Mouse (Mus musculus) embryo, embryonic 10.5 days (tissue): ENCODE results near the gene Tm9sf4.

Experiments used
- DNase-seq: peaks from one replicate; pipeline ENCODE4 v3.0.0-alpha.2; 2015; ENCODE audit warnings: low spot score

The Tm9sf4 gene

DNA sequence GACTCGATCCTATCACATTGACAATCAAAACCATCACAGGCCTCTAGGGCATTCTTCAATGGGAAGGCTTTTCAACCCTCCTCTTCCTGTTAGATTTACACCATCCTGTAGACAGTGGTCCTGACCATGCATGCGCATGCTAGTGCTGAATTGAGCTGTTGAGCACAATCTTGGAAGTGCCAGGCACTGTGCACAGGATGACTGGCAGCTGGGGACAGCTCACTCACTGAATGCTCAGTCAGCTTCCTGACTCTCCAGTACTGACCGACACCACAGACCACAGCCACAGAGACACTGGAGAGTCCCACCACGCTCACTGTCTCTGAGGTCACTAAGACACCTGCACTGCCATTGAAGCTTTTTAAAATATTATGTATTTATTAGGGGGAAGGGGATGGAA is 54.3 kb downstream of the Tm9sf4 start:
- DNase-seq, result no peak

DNA sequence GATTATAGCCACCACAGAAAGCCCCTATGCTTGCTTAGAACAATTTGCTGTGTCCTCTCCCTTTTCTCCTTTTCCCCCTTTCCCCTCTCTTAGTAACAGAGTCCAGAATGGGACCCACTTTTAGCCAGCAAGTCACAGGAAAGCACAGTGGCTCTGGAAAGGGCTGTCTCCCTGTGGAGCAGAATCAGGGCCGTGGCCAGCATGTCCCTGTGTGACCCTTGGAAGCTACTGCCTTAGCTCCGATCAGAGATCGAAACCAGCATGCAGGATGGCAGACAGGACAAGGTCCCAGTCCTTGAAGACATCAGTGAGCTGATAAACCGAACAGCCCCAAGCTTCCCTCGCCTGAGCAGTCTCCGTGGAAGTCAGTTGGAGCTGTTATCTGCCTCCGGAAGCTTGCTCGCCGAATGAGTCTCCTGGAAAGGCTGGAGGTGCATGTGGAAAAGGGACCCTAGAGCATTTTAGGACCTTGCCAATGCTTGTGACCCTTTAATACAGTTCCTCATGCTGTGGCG is 56.8 kb downstream of the Tm9sf4 start:
- no peak for DNase-seq

DNA sequence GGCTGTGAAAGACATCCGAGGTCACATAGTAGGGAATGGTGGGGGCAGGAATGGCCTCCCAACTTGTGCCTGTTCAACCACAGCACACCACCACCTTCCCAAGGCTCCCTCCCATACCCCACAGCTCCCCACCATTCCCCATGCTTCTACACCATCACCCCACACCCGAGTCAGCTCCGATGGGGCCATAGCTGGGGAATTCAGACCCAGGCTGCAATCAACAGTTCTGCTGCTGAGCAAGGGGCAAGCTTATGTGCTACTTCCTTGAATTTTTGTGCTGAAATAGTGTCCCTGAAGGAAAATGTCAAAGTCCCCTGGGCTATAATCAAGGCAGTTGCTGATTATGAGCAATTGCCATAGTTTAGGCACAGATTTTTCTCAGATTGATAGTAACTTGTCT is 57.4 kb downstream of the Tm9sf4 start:
- no peak for DNase-seq

DNA sequence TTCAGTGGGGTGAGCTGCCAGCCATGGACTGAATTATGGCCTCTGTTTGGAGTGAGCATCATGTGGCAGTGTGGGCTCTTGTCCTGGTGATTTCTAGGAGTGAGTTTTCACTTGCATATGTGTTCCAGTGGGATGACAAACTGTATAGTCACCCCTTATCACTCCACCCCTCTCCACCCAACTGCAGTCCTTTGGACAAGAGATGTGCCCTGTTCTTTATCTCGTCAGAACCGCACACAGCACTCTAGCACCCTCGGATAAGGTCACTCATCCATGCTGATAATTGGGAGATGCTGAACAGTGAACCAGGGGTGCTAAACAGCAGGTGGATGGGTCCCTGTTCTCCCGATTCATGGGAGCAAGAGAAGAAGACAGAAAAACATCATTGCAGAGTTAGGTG is 60.5 kb downstream of the Tm9sf4 start:
- no peak for DNase-seq

DNA sequence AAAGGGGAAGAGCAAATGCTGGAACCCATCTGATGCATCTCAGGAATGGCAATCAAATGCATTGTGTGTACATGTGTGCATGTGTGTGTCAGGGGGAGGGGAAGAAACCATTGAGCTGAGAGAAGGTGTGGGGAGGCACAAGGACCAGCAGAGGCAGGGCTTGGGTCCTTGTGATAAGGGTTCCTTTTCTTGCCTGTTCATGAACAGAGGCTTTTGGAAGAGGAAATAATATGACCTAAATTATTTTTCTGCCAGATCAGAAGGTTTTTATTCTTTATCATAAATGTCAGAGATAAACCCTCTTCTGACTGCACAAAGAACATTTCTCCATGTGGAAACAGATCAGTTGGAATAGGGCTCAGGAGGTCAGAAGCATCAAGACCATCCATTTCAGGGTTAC is 61.0 kb downstream of the Tm9sf4 start:
- no peak for DNase-seq

DNA sequence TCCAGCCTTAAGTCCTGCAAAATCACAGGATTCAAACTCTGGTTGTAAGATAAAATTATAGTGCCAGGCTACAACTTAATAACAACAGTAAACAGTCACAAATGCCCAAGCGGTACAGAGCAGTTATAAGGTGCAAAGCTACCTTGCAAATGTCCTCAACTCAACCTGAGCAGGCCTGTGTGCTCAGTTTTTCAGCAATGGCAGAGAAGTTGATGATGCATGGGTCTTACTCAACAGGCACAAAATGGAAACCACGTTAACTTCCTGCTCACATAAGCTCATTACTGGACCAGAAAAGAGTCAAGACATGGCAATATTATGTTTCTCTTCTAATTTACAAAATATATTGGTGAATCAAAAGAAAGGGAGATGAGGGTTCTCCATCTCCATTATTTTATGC is 61.5 kb downstream of the Tm9sf4 start:
- DNase-seq, result no peak

DNA sequence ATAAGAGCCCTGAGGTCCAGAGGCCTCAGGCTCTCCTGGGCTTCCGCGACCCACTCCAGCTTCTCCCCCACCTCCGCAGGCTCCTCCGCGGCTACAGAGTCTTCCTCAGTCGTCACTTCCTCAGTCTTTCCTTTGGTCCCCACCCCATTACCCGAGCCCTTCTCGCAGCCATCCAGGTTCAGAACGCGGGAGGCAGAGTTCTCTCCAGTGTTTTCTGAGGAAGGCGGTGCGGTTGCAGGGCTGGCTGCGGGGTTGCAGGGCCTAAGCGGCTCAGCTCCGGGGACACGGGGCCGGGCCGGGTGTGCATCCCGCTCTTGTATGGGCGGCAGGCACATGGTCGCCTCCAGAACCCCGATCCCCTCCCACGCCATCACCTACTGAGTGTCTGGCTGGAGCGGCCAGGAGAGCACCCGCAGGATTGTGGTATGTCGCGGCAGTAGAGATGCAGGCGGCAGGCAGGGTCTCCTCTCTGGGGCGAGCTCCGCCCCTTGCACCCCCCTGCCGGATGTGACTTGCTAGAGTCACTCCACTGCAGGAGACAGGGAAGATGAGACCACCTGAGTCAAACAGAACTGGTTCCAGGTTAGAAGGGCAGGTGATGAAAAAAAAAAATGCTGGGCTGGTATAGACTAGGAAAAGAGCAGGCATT is 64.0 kb downstream of the Tm9sf4 start, which contains the start of gene Tspyl3:
Gene Tspyl3 (minus strand): TSS at position 496 of the 649 bp plus-strand sequence.
- DNase-seq, result peak; percentile 73

DNA sequence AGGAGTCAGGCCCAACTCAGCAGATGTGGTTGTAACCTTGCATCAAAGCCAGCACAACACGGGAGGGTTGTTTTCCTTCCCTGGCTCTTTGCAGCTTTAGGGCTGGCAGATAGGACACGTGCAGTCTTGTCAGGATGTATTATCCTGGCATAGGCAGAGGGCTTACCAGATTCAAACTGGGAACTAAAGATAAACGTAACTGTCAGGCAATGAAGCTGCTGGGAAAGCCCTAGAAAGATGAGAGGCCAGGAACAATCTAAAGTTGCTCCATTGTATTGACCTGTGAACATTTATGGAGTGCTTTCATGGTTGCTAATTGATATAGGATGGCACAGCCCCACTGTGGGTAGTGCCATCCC is 64.5 kb downstream of the Tm9sf4 start:
- DNase-seq, result no peak

DNA sequence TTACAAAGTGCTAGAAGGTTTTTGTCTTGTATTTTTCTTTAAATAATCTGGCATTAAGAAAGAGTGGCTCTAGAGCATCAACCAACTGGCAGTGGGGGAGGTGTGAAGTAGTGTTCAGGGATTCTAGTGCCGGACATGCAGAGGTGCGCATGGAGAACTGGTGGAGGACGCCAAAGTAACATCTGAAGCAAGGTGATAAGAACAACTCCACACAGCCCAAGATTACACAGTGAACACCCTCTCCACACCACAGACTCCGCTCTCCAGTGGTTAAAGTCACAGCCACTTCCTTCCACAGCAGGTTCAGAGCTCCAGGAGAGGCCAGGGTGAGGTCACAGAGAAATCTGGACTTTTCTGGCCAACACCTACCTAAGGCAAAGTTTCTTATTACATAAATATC is 66.9 kb downstream of the Tm9sf4 start:
- no peak for DNase-seq

DNA sequence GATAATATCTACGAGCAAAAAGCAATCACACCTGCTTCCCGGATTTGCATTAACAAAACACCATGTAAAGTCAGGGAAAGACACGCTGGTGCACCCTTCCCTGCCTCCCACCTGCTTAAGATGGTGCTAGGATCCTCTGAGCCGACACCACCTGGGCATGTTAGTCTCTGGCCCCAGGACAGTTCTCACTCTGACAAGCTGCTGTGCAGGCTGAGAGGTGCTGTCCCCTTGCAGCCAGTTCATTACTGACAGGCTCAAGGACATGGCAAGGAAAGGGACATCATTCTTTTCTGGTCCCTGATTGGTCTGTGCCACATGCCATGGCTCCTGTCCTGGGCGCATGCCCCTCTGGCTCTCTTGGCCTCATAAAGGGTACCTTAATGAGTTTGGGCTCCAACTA is 67.4 kb downstream of the Tm9sf4 start:
- DNase-seq, result no peak

DNA sequence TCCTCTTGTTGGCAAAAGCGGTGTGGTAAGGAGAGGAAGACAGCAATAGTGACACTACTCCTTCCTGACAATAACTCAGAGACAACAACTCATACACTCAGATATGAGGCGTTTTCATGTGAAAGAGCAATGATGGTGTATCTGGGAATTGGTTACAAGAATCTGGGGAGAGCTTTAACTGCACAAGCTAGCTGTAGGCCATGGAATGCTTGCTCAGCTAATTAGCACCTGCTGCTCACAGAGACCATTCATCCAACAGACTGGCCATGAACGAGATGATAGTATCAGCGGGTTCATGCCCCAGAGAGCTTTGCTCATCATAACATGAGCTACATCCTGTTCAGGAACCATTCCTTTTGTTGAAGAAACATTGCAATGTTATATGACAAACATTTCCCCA is 76.1 kb downstream of the Tm9sf4 start:
- DNase-seq, result no peak

DNA sequence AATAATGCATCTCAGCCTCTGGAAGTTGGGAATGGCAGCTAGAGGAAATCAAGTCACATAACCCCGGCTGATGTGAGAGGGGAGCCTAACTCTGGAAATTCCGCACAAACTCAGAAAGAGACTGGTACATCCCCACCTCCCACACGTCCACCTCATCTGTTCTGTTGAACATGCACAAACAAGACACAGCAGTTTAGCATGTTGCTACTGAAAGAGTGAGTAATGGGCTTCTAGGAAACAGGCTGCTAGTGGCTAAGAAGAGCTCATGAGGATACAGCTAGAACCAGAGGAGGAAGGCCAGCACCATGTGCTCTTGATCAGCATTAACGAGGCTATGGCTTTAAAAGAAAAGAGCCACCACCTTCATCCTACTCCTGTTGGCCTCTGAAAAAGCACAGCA is 76.8 kb downstream of the Tm9sf4 start:
- no peak for DNase-seq

DNA sequence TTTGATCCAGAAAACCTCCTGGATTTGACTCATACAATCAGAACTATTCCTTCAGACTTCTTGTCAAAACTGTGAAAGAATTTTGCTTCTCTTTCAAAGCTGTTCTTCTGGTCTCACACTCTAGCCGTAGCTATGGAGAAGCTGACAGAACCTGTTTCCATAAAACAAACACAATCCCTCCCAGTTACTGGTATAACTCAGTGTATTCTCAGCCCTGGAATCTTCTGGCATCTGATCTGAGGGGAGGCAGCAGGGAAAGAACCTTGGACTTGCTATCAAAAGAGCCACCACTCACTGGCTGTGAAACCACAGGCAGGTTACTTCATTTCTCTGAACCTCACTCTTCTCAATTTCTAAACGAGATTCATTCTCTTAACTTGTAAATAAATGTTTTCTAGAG is 77.3 kb downstream of the Tm9sf4 start:
- DNase-seq, result no peak

DNA sequence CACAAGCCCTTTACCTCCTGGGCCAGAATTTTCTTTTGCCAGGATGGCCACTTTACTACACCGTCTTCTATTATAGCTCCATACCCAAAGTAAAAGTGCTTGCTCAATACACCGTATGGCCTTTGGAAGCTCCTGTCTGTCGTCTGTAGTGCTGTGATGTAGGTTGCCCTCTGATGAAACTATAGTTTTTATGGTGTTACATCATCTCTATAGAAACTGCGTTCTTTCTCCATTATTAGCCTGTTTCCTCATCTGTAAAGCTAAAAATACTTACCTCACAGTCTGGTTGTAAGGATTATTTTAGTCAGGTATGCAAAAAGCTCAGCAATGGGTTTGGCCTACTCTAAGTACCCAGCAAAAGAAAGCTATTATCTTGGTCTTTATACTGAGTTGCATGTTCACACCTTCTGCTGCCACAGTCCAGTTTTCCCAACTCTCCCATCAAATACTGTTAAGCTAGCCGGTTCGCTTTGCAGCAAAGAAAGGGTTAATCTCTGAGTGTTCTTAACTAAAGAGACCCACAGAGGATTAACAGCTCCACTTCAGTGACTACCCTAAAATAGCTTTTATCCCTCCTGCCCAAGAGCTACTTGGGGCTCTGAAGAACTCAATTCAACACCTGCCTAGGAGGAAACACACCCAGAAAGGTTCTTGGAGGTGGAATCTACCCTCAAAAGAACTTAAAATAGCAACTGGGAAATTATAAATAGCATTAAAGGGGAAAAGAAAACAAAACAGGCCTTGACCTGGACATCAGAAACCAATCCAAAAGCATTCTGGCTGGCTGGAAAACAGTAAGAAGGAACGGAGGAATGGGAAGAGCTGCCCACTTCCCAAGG is 78.1 kb downstream of the Tm9sf4 start:
- DNase-seq, result peak; percentile 12

DNA sequence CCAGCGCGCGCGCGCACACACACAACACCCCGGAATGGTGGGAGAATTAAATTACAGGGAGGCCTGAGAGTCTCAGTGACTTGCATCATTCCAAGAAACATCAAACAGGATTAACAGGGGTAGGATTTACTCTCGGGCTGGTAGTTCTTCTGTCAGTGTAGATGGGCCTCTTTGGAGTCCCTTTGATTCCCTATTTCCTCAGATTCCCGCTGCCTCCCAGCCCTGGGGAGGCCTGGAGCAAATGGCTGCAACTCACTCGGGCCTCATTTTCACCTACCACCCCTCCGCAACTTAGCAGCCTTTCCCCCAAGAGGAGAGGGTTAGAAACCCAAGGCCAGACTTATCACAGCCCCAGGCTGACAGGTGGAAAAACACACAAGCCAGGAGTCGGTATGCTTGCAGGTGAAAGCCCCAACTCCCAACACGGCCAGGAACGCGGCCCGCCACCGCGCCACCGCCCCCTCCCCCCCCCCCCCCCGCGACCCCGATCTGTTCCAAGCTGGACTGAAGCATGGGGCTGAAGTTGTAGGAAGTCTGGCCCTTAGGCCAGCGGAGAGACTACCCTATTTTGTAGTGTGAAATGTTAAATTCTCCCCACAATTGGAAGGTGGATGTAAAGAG is 78.9 kb downstream of the Tm9sf4 start:
- DNase-seq, result peak; percentile 60

DNA sequence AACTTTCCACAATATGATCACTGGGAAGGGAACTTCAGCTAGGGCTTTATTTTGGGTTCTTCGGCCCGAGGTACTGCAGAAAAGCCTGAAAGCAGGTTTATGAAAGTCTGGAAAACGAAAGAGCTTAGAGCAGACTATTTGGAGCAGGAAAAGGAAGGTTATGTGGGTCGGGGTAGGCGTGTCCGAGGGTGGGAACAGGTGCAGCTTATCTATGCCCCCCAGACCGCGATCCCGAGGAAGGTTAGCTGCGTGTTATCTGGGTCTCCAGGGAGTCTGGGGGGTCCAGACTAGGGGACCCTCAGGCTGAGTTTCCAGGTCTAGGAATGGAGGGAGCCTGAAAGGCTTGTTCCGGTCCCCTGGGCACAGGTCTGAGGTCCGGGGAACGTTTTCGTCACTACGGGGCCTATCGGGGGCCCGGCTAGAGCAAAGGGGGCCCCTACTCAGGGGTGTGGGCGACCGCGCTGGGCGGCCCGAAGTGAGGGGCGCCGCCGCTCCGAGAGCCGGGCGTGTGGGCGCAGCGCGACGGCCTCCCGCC is 79.7 kb downstream of the Tm9sf4 start:
- DNase-seq, result peak; percentile 38

DNA sequence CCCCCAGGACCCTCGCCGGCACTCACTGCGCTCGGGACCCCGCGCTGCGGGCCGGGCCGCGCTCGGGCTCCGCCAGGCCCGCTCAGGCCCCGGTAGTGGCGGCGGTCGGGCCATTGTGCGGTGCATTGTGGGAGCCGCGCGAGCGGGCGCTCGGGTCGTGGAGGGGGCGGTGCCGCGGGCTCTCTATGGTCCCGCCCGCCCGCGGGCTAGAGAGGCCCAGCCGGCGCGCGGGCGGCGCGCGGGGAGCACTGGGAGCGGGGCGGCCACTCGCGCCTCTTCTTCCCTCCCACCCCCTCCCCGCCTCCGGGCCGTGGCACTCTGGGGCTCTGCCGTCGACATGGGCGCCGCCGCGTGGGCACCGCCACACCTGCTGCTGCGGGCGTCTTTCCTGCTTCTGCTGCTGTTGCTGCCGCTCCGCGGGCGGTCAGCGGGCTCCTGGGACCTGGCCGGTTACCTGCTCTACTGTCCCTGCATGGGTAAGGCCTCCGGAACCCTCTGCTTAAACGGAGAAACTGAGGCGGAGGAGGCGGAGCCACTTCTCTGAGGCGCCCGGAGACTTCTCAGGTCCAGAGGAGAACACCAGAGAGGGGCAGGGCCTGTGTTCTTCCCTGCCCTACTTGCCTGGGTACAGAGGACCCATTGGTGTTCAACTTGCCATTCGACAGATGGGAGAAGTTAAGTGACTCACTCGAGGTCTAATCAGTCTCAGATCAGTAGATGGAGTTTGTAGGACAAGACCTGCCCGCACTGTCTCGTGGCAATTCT is 80.3 kb downstream of the Tm9sf4 start, which contains the start of the genes Plagl2 and Pofut1:
Gene Plagl2 (minus strand): TSS at position 177 of the 765 bp plus-strand sequence.
Gene Pofut1 (plus strand): TSS at position 284 of the 765 bp plus-strand sequence.
- DNase-seq, result peak; percentile 94

DNA sequence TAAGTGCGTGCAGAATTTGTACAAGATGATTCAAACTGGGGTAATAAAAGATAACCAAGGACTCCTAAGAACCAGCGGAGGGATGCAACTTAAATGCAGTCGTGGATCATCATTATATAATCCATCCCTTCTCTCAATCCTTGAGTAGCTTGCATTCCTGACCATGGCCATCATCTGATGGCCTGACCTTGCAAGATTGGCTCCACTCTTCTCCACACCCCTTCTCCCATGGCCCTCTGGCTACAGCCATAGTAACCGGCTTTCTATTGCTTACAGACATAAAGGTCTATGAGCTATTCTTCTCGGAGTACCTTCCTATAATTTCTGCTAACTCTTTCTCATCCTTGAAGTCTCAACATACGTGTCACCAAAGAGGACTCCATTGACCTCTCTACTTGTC is 81.1 kb downstream of the Tm9sf4 start:
- no peak for DNase-seq

DNA sequence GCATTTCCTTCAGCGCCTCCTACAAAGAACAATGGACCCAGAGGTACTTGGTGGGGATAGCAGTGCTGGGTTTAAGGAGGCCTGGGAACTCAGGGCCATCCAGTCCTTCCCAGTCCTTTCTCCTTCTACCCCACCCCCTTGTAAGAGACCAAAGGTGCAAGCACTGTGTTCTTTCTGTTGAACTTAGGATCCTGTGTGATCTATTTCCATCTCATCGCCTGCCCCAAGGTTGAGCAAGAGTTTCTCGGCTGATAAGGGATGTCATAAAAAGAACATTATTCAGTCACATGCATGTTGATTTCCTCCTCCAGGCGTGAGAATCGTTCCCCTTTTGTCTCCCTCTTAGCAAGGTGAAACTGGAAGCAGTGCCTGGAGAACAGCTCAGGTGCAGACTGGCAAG is 88.6 kb downstream of the Tm9sf4 start:
- DNase-seq, result no peak

DNA sequence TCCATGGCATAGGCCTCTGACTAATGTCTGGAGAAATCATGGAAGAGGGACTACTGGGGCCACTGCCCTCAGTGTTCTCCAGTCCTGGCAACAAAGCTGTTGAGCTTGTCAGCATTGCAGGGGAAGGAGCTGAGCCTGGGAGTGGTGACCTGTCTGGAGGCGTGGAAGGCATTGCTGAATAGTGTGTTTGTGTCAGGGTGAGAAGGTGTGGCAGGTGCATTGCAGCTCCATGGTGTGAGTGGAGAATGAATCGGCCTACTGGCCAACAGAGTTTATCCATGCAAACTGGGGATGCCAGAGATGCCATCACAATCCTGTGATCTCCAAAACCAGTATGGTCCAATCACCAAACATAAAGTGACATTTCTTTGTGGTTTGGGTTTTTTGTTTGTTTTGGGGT is 95.5 kb downstream of the Tm9sf4 start:
- no peak for DNase-seq

DNA sequence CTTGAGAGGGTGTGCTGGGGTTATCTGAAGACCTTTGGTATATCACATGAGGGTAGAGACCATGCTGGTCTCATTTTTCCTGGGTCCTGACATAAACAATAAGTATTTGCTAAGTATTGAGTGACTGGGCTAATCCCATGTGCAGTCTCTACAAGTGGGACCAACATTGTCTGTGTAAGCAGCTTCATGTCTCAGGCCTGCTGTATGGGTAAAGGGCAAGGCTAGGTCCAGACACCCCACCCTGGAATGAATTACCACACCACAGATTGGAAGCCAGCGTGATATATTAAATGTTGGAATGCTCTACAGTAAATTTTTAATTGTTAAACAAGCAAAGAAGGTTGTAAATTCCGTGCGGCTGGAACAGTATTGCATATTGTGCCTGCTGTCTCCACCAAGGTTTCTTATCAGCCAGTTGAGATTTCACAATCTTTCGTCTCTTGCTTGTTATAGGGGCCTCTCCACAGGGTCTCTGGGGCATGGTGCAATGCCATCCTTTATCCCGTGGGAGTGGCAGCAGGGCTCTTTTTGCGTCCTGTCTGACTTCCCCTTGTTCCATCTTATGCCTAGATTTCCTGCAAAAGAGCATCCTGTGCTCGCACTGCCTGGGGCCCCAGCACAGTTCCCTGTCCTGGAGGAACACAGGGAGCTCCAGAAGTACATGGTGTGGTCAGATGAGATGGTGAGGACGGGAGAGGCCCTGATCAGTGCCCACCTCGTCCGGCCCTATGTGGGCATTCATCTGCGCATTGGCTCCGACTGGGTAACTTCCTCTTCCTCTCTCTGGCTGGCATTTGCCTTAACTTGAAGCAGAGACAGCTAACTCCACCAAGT is 98.1 kb downstream of the Tm9sf4 start:
- no peak for DNase-seq
